Mouse (Mus musculus) heart, adult 18-20 months (tissue): ENCODE measurements around the gene Gfap. TPM values are rescaled to one million over a fixed set of nuclear protein-coding genes. Genes with fewer than 3 reads are reported as not detected.
A peak's percentile ranks its signal among the peaks of the same experiment; 100 is the strongest.

ENCODE experiments used
- DNase-seq, 2 experiments: peaks; one replicate each; pipeline ENCODE4 v3.0.0; 2021 to 2022; ENCODE audit warnings: mixed read lengths in 1 of 2
- total RNA-seq, 2 experiments: library from RNA; stranded (reverse); gene quantifications; 2 replicates each; pipeline ENCODE4 v1.2.3; 2021

Gfap gene
- total RNA-seq, 2 experiments from 2014 or later: 0.10 to 0.15 TPM

- no peak for DNase-seq
Measured at GRCm38 (mm10) chr11:102896641-102897040, 4.1 kb downstream of the Gfap start.

GRCm38 (mm10) chr11:102895779-102896178 lies 4.9 kb downstream of the Gfap start:
- DNase-seq: no peak

DNA sequence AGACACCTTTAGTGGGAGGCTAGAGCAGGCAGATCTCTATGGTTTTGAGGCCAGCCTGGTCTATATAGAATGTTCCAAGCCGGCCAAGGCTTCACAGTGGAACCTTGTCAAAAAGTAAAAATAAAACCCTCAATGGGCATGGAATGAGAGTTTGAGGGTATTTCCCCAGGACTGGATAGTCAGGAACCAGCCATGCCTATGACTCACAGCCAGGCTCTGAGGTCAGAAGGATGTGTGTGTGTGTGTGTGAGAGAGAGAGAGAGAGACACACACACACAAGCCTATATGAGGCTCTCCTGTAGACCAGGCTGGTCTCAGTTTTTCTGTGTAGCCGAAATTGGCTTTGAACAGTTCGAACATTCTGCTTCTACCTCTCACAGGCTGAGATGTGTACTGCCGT lies 6.0 kb downstream of the Gfap start:
- DNase-seq: no peak

DNA sequence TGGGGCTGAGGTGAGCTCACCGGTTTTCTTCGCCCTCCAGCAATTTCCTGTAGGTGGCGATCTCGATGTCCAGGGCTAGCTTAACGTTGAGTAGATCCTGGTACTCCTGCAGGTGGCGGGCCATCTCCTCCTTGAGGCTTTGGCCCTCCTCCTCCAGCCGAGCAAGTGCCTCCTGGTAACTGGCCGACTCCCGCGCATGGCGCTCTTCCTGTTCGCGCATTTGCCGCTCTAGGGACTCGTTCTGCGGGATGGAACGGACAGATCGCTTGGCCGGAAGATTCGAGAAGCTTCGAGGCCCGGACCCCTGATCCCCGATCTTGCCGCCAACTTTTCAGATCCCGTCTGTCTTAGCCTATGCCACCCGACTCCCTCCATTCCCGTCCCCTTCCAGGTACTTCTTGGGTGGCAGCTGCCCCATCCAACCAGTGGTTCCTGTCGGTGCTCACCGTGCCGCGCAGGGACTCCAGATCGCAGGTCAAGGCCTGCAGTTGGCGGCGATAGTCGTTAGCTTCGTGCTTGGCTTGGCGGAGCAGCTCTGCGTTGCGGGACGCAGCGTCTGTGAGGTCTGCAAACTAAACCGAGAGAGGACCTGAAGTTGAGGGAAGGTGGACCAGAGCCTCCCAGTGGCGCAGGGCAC lies 7.6 kb downstream of the Gfap start:
- DNase-seq: peak; percentile 65 to 66

GRCm38 (mm10) chr11:102890096-102890495 lies 10.6 kb downstream of the Gfap start:
- DNase-seq: no peak

DNA sequence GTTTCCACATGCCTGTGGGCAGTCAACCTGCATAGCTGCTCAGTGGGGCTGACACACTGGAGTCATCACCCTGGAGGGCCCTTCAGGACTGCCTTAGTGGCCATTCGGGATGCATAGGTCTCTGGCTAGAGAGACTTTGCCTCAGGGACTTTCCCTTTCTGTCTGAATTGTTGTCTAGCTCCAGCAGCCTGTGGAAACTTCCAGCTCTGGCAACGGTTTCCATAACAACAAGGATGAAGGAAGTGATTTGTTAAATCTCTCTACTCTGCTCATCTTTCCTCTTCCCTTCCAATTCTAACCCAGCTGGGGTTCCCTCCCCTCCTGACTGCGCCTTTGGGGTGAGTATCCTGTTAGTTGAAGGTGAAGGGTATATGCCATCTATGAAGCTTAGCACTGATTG lies 12.6 kb downstream of the Gfap start:
- no peak for DNase-seq

DNA sequence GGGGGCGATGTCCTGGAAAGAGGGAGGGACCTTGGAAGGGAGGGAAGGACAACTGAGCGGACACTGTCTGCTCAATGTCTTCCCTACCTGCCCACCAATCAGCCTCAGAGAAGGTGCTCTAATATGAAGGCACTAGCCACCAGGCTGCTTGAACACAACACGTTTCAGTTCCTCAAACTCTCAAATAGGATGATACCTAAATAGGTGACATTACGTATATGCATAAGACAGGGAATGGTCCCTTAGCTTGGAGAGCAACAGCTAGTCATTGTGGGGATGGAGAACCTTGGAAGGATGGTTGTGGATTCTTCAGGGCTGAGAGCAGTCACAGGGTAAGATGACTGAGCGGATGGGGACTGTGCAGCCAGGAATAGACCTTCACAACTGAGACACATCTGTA lies 13.3 kb downstream of the Gfap start:
- DNase-seq: no peak

GRCm38 (mm10) chr11:102884616-102885219 lies 16.0 kb downstream of the Gfap start, which contains the start of gene Fam187a:
Gene Fam187a (plus strand): TSS chr11:102885169.
- no peak for DNase-seq

DNA sequence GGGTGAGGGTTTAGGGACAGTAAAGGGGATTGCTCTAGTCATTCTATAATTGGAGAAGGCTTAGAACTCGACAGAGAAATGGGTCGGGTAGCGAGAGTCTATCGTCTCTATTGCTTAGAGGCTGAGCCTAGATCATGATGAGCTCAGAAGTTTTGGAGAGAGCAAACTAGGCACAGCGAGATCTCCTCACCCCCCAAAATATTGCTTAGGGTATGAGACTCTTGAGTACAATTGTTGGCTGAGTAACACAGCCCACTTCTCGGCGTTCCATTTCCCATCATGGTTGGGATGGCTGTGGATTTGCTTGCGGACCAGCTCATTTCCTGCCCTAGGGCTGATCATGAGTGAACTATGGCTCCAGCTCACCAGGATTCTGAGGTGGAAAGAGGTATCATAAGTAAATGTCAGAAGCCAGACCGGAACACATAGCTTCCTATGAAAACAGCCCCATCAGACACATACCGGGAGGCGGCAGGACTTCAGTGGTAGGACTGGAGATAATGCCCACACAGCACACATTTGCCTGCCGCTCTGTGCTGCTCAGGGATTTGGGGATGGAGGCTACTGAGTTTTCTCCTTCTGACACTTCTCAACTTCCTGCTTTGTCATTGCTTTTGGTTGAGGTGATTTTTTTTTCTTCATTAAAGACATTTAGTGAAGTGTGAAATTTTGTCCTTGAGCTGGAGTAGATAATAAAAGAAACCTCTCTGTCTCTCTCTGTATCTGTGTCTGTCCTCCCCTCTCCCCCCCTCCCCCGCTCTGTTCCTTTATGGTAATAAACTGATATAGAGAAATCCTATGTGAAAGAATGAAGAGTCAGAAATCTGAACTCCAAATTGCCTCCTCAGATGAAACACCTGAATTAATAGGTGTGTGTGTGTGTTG lies 19.2 kb downstream of the Gfap start:
- no peak for DNase-seq

DNA sequence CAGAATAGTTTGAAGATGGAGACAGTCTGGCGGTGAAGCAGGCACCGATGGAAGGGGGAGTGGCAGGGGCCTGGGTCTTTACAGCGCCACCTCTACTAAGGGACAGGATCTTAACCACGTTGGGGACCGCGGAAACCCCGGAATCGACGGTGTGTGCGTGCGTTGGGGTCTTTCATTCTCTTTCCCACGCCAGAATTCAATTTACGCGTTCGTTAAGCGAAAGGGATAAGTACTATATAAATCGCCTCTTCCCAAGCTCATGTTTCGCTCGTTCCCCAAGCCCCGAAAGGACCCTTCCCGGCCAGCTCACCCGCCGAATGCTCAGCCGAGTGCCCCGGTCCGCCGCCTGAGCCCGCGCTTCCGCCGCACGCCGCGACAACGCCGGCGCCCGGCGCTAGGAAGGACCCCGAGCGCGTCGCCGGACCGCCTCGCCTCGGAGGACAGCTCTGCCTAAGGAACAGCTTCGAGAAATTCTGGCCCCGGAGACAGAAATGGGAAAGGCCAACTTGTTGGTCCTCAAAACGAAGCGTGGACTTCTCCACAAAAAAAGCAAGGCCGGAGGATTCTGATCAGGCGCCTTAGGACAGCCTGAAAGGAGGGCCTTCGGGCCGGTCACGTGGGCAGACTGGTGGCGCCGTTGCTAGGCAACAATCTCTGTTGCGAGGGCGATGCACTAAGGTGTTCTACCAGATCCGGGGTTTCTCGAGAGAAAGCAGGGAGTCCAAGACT lies 20.0 kb downstream of the Gfap start, which contains the start of the genes Eftud2 and Ccdc103:
Gene Eftud2 (minus strand): TSS at position 401 of the 729 bp plus-strand sequence.
Gene Ccdc103 (plus strand): TSS at position 620 of the 729 bp plus-strand sequence.
- DNase-seq: peak; percentile 94 to 99

- DNase-seq: no peak
Measured at GRCm38 (mm10) chr11:102879558-102879957, 21.2 kb downstream of the Gfap start.

GRCm38 (mm10) chr11:102874801-102875334 lies 25.8 kb downstream of the Gfap start:
- DNase-seq: no peak

- peak; percentile 50 to 86 for DNase-seq
Measured at GRCm38 (mm10) chr11:102864272-102864671, 36.4 kb downstream of the Gfap start.

- DNase-seq: no peak
Measured at GRCm38 (mm10) chr11:102859933-102860332, 40.8 kb downstream of the Gfap start.

- no peak for DNase-seq
Measured at GRCm38 (mm10) chr11:102858951-102859350, 41.8 kb downstream of the Gfap start.

DNA sequence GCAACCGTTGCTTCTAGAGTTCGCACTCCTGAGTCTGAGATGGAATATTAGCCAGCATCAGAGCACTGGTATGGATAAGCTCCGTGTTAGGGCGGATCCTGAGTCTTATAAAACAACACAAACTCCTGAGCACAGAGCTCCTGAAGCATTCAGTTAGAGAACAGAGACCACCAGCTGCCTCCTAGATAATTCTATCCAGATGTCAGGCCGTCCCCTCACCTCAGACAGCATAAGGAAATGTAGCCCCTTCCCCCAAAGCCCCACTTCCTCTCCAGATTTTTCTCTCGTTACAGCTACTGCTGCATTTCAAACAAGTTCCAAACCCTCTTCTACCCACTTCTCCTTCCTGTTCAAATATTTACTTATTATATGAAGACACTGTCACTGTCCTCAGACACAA lies 44.8 kb downstream of the Gfap start:
- no peak for DNase-seq

- DNase-seq: no peak
Measured at GRCm38 (mm10) chr11:102853760-102854159, 47.0 kb downstream of the Gfap start.

- DNase-seq: peak; percentile 58 to 89
Measured at GRCm38 (mm10) chr11:102851883-102852282, 48.8 kb downstream of the Gfap start.

GRCm38 (mm10) chr11:102845926-102846325 lies 54.8 kb downstream of the Gfap start:
- DNase-seq: no peak

DNA sequence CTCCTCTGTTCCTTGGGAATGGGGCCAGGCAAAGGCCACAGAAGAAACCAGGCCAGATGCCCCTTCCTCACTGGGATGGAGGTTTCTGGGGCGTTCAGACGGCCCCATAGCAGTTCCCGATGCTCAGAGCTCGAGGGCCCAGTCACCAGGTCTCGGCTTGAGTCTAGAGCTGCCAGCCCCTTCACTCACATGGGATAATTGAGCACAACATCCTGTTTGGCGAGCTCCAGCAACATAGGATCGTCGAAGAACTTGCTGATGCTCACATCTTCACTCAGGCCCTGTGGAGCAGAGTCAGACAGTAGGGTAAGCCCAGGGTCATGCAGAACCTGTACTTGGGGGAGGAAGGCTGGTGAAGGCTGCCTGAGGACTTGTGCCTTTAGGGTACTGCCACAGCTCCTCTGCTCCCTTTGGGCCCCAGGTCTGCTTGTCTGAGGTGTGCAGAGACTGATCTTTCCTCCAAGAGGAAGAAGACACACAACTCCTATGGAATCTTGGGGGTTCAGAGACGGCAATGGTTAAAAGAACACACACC lies 62.0 kb downstream of the Gfap start:
- DNase-seq: no peak

DNA sequence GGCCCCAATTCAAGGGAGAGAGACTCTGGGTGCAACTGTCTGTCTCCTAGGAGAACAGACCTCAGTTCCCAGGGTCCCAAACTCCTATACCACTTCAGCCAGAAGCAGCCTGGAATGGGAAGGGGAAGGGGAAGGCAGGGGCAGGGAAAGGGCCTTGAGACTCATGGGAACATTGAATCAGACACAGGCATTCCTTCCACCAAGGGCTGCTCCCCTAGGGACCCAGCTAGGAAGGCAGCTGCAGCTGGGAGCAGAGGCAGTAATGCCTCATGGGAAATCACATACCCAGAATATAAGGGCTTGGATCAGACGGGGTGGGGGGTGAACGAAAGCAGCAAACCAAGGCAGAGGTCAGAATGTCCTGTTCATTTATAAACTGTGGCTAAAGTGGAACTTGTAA lies 62.6 kb downstream of the Gfap start:
- peak; percentile 36 to 74 for DNase-seq

GRCm38 (mm10) chr11:102837385-102837784 lies 63.3 kb downstream of the Gfap start:
- no peak for DNase-seq
